Mouse (Mus musculus) liver, embryonic 16.5 days (tissue): ENCODE data around the gene Dus3l. TPM values are rescaled to one million over a fixed set of nuclear protein-coding genes. Genes with fewer than 3 reads are reported as not detected.

ENCODE experiments used
- ATAC-seq: fragments of 200-750 bp; cut with Nextera tagmentation; 2 replicates; pipeline ENCODE4 v1.8.0; 2017; ENCODE audit warnings: low read depth, mild to moderate bottlenecking, moderate number of reproducible peaks, moderate library complexity
- H3K27ac ChIP-seq: fragments of 300-500 bp; sonication (generic); 2 replicates; pipeline ENCODE4 v1.5.1; 2014; ENCODE audit warnings: mild to moderate bottlenecking, low read length
- H3K27me3 ChIP-seq: fragments of 300-500 bp; sonication (generic); 2 replicates; pipeline ENCODE4 v1.6.1; 2014; ENCODE audit warnings: low read depth, low read length, mixed read lengths; ENCODE audit not compliant: control insufficient read depth, insufficient read depth
- H3K36me3 ChIP-seq: fragments of 300-500 bp; sonication (generic); 2 replicates; pipeline ENCODE4 v1.6.1; 2014; ENCODE audit warnings: mild to moderate bottlenecking; ENCODE audit not compliant: control insufficient read depth, insufficient read depth
- H3K4me1 ChIP-seq: fragments of 300-500 bp; sonication (generic); 2 replicates; pipeline ENCODE4 v1.6.1; 2014; ENCODE audit warnings: low read depth, low read length, mixed read lengths; ENCODE audit not compliant: control insufficient read depth
- H3K4me2 ChIP-seq: fragments of 300-500 bp; sonication (generic); 2 replicates; pipeline ENCODE4 v1.6.1; 2014; ENCODE audit warnings: low read depth, low read length, mixed read lengths
- H3K4me3 ChIP-seq: fragments of 300-500 bp; sonication (generic); 2 replicates; pipeline ENCODE4 v1.5.1; 2014; ENCODE audit warnings: low read depth, mild to moderate bottlenecking, low read length
- H3K9ac ChIP-seq: fragments of 300-500 bp; sonication (generic); 2 replicates; pipeline ENCODE4 v1.6.1; 2014; ENCODE audit warnings: low read depth, low read length
- H3K9me3 ChIP-seq: fragments of 300-500 bp; sonication (generic); replicated peaks from 2 replicates; pipeline ENCODE4 v1.6.1; 2016; ENCODE audit warnings: low read length; ENCODE audit not compliant: control insufficient read depth
- WGBS: fragments of 180-500 bp; shearing (Covaris S2); extraction: QIAGEN DNeasy Blood & Tissue Kit; methylation state at CpG from one replicate; pipeline ENCODE4 v1.1.7; 2014; ENCODE audit not compliant: insufficient replicate concordance; 5-methylcytosine and 5-hydroxymethylcytosine counted together
- polyA plus RNA-seq: library from polyadenylated mRNA; unstranded; fragments of >200 nt; fragmentation: Nextera tagmentation; extraction: Ambion mirVana; gene quantifications from 2 replicates; pipeline ENCODE4 v1.2.1, GENCODE M21; 2015

The Dus3l gene
- polyA plus RNA-seq = 11.4 and 12.2 TPM in 2 replicates

DNA sequence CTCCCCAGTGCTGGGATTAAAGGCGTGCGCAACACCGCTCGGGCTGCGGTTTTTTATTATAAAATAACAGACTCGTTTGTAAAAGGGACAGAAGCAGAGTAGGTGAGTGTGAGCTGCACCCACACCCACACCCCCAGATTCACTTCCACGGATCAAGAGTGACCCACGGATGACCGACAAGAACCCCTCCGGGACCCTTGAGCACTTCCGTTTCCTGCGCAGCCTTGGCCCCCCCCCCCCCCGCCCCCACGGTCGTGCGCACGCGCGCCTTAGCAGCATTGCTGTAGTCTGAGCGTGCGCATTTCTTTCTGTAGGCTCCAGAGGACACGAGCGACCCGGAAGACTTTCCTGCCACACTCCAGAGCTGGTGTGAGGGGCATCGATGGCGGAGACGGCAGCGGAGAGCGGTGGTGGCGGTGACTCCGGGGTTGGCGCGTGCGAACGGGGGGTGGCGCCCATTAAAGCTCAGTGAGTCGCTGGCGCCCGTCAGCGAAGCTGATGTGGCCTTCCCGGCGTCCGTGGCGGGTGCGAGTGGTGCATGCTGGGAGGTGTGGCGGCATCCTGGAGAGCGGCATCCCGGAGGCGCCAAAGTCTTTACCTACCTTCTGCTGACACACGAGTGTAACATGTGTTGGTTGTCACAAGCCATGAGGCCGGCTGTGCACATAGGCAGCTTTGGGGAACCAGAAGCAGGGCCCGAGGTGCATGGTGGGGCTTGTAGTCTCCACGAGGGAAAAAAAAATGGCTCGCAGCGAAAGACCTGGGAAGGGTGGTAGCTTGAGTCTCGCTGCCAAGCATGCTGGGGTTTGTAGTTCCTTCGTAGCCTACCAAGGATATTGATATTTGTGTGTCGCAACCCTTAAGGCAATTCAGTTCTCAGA is at the start of gene Dus3l:
Gene Dus3l, plus strand, starts transcription at position 284 of the 881 bp plus-strand sequence.
- peak within 1 kb of the TSS; percentile 97 for H3K27ac ChIP-seq
- under 1% methylated on average over 54 of the region's 58 CpGs for WGBS
- peaks cover 41% of the 10 kb centered on the region for H3K4me1 ChIP-seq

DNA sequence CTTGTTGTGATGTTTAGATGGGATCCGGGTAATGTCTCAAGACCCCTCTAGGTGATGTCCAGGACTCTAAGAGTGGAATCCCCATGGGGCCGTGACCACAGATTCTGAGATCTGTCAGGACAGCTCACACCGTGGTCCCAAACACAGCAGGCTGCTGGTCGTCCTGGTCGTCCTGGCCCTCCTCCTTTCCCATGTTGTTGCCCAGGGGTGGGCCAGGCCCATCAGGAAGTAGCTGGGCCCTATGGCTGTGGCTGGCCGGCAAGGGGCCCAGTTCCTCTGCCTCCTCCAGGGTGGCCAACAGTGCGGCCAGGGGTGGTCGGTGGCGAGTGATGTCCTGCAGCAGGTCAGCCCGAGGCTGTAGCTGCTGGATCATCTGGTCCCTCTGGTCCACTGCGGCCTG is 49.2 kb upstream of the Dus3l start:
- Histone ChIP-seq H3K4me3 (no peak overlapping the region), H3K4me1 (peaks cover 23% of the 10 kb centered on the region), H3K9ac (no peak overlapping the region), H3K36me3 (peaks cover 17% of the 10 kb centered on the region), H3K27me3 (no peaks in the 10 kb centered on the region), H3K27ac (no peak overlapping the region), H3K9me3 (no peaks in the 10 kb centered on the region), H3K4me2 (no peak overlapping the region)
- 59% methylated on average over 11 of the region's 11 CpGs for WGBS
- ATAC-seq = no peak

More for the DNA sequence above, at the start of gene Dus3l:
- peak; percentile 71 for ATAC-seq
- H3K4me2 ChIP-seq = peak within 1 kb of the TSS; percentile 86
- peak within 1 kb of the TSS; percentile 88 for H3K9ac ChIP-seq
- peaks cover 22% of the 10 kb centered on the region for H3K36me3 ChIP-seq
- no peaks in the 10 kb centered on the region for H3K27me3 ChIP-seq
- H3K9me3 ChIP-seq = no peaks in the 10 kb centered on the region
- H3K4me3 ChIP-seq = peak within 1 kb of the TSS; percentile 87

DNA sequence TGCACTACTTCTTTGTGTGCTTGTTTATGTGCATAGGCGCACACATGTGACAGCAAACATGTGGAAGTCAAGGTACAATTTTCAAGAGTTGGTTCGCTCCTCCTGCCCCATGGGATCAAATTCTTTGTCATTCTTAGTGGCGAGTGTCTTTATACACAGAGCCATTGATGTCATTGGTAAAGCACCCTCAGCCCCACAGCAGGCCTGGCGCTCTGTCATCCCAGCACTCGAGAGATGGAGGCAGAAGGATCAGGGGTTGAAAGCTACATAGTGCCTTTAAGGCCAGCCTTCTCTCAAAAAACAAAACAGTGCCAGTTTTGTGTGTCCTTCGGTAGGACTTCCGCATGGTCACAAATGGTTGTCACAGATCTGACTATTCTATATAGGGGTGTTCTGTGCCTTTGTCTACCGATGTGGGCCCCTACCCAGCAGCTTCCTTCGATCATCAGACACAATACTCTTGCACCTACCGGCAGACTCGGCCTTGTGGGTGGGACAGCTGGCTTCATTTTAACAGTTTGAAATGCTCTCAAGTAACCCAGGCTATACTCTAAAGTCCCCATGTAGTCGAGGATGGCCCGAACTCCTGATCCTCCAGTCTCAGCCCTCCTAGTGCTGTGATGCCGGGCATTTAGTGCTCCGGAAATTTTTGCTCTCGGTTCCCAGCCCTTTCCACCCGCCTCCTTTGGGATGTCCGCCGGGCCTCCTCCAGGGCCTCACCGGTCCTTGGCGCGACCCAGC is 48.5 kb upstream of the Dus3l start:
- Histone ChIP-seq H3K4me1 (peaks cover 23% of the 10 kb centered on the region), H3K27ac (peak overlapping the region; percentile 33), H3K9me3 (no peaks in the 10 kb centered on the region), H3K27me3 (no peaks in the 10 kb centered on the region), H3K4me3 (peak overlapping the region; percentile 81), H3K4me2 (peak overlapping the region; percentile 98), H3K9ac (peak overlapping the region; percentile 73), H3K36me3 (peaks cover 10% of the 10 kb centered on the region)
- no peak for ATAC-seq
- 28% methylated on average over 22 of the region's 22 CpGs for WGBS

DNA sequence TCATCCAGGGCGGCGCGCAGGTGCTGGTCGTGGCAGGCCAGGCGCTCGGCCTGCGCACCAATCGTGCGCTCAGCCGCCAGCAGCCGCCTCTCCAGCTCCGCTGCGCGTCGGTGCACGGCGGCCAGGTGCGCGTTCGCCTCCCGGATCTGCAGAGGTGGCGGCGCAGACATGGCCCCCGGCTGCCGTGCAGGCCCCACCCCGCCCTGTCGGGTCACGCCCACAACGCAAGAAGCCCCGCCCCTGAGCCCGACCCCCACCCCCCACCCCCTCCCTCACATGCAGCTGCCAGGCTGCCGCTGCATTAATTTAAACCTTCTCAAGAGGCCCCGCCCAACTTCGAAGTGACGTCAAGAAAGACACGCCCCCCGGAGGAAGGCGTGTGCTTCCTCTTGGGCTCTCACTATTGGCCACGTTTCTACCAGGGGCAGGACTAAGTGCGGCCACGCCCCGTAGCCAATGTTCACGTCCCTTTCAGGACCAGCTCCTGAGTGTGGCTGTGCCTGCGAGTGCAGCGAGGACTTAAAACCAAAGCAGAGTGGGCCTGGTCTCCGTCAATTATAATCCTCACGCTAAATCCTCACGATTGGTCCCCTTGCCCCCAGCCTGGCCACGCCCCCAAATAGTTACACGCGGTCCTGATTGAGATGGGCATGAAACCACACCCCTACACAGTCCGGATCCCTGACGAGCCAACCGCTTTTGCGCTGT is 47.7 kb upstream of the Dus3l start:
- H3K4me2 ChIP-seq = peak overlapping the region; percentile 98
- peak overlapping the region; percentile 84 for H3K27ac ChIP-seq
- no peaks in the 10 kb centered on the region for H3K9me3 ChIP-seq
- H3K4me1 ChIP-seq = peaks cover 23% of the 10 kb centered on the region
- peak overlapping the region; percentile 81 for H3K4me3 ChIP-seq
- H3K9ac ChIP-seq = peak overlapping the region; percentile 85
- peak; percentile 83 for ATAC-seq
- no peaks in the 10 kb centered on the region for H3K27me3 ChIP-seq
- under 1% methylated on average over 54 of the region's 55 CpGs for WGBS
- H3K36me3 ChIP-seq = peaks cover 8% of the 10 kb centered on the region

DNA sequence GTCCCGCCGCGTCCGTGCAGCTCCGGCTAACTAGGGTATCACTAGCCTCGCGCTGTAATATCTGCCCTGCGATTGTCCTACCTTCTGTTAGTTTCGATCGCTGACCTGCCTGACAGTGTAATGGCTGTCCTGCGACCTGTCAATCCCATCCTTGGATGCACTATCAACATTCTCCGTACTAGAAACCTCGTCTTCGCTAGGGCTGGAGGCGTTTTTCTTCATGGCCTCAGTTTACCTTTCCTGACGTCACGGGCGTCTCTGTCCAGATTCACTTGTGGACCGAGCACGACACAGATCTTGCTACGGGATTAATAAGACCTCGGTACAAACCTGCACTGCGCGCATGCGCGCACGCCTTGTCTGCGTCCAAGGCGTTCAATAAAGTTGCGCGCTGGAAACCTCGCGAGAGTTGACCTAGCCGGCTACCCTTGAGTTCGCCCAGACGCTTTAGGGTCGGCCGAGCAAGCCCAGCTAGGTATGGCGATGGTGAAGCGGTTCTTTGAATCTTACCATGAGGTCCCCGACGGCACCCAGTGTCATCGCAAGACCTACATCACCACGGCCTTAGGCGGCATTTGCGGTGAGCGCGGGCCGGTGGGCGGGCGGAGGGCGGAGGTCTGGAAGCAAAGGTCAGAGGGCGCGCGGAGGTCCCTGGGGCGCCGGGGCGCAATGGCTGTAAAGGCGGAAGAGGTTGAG is 47.0 kb upstream of the Dus3l start, which contains the start of the genes Ndufa11 and Vmac:
Gene Ndufa11, plus strand, starts transcription at position 405 of the 696 bp plus-strand sequence.
Gene Vmac, minus strand, starts transcription at position 660 of the 696 bp plus-strand sequence.
- WGBS = under 1% methylated on average over 59 of the region's 59 CpGs
- no peaks in the 10 kb centered on the region for H3K27me3 ChIP-seq
- peak; percentile 75 for ATAC-seq

DNA sequence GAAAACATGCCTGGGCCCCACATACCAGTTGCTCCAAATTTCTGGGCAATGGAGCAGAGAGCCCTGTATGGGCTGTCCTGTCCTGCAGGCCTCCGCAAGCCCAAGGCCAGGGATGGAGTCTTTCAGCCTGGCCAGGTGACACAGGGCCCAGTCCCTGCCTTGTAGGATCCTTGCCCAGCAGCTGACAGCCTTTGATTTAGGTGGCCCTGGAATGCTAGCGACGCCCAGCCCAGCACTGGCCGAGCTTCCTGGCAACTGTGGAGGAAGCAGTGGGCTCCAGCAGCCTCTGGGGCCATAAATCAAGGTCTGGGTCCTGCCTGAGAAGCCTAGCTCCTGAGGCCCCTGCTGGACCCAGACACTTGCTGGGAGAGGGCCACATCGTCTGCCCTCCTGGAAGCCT is 42.1 kb upstream of the Dus3l start:
- Histone ChIP-seq H3K36me3 (peaks cover 11% of the 10 kb centered on the region), H3K9ac (no peak overlapping the region), H3K4me3 (no peak overlapping the region), H3K4me2 (no peak overlapping the region), H3K4me1 (peaks cover 12% of the 10 kb centered on the region), H3K27ac (no peak overlapping the region), H3K27me3 (no peaks in the 10 kb centered on the region), H3K9me3 (no peaks in the 10 kb centered on the region)
- ATAC-seq = no peak
- WGBS = 65% methylated on average over 5 of the region's 5 CpGs

More for the DNA sequence above, 47.0 kb upstream of the Dus3l start, which contains the start of the genes Ndufa11 and Vmac:
- Histone ChIP-seq H3K4me3 (peak within 1 kb of the TSS; percentile 81), H3K9me3 (no peaks in the 10 kb centered on the region), H3K4me1 (peaks cover 23% of the 10 kb centered on the region), H3K36me3 (peaks cover 11% of the 10 kb centered on the region), H3K4me2 (peak within 1 kb of the TSS; percentile 98), H3K9ac (peak within 1 kb of the TSS; percentile 85), H3K27ac (peak within 1 kb of the TSS; percentile 84)

DNA sequence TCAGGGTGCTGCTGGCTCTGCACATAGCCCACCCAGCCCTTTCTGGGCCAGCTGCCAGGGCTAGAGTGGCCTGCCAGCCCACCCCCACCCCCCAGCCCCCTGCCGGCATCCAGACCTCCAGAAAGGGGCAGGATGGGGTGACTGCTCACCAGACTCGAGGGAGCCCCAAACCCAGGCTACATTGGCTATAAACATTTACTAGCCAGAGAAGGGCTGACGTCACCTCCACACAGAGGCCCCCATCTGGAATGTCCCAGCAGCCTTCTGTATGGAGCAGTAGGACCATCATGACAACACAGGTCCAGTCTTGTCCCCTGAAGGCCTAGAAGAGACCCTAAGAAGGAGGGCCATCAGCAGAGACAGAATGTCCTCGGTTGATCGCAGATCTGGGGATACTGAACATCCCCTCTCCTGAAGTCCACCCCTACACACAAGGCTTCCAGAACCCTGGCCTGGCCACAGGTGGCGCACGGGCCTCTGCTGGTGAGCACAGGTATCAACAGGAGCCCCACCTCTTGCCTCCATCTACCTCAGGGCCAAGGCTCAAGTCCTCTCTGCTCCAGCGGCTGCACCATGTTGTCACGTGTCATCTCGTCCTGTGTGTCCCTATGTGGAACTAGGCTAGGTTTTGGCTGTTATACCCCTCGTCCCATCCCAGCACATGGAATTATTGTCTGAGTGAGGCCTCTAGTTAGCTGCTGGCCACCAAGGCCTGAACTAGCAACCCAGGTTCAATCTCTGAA is 41.0 kb upstream of the Dus3l start:
- no peak for ATAC-seq
- Histone ChIP-seq H3K4me2 (no peak overlapping the region), H3K27ac (no peak overlapping the region), H3K4me1 (peaks cover 15% of the 10 kb centered on the region), H3K4me3 (no peak overlapping the region), H3K9ac (no peak overlapping the region), H3K9me3 (no peaks in the 10 kb centered on the region), H3K36me3 (peaks cover 11% of the 10 kb centered on the region), H3K27me3 (no peaks in the 10 kb centered on the region)
- 78% methylated on average over 11 of the region's 11 CpGs for WGBS
